Mouse (Mus musculus) liver, embryonic 16.5 days (tissue): Measurements from ENCODE around the gene Cntrl. TPM values are rescaled to one million over a fixed set of nuclear protein-coding genes. Genes with fewer than 3 reads are reported as not detected.

Source experiments
- ATAC-seq: fragments of 200-750 bp; cut with Nextera tagmentation; 2 replicates; pipeline ENCODE4 v1.8.0; 2017; ENCODE audit warnings: low read depth, mild to moderate bottlenecking, moderate number of reproducible peaks, moderate library complexity
- H3K27ac ChIP-seq: fragments of 300-500 bp; sonication (generic); 2 replicates; pipeline ENCODE4 v1.5.1; 2014; ENCODE audit warnings: mild to moderate bottlenecking, low read length
- H3K27me3 ChIP-seq: fragments of 300-500 bp; sonication (generic); 2 replicates; pipeline ENCODE4 v1.6.1; 2014; ENCODE audit warnings: low read depth, low read length, mixed read lengths; ENCODE audit not compliant: control insufficient read depth, insufficient read depth
- H3K36me3 ChIP-seq: fragments of 300-500 bp; sonication (generic); 2 replicates; pipeline ENCODE4 v1.6.1; 2014; ENCODE audit warnings: mild to moderate bottlenecking; ENCODE audit not compliant: control insufficient read depth, insufficient read depth
- H3K4me1 ChIP-seq: fragments of 300-500 bp; sonication (generic); 2 replicates; pipeline ENCODE4 v1.6.1; 2014; ENCODE audit warnings: low read depth, low read length, mixed read lengths; ENCODE audit not compliant: control insufficient read depth
- H3K4me2 ChIP-seq: fragments of 300-500 bp; sonication (generic); 2 replicates; pipeline ENCODE4 v1.6.1; 2014; ENCODE audit warnings: low read depth, low read length, mixed read lengths
- H3K4me3 ChIP-seq: fragments of 300-500 bp; sonication (generic); 2 replicates; pipeline ENCODE4 v1.5.1; 2014; ENCODE audit warnings: low read depth, mild to moderate bottlenecking, low read length
- H3K9ac ChIP-seq: fragments of 300-500 bp; sonication (generic); 2 replicates; pipeline ENCODE4 v1.6.1; 2014; ENCODE audit warnings: low read depth, low read length
- H3K9me3 ChIP-seq: fragments of 300-500 bp; sonication (generic); replicated peaks from 2 replicates; pipeline ENCODE4 v1.6.1; 2016; ENCODE audit warnings: low read length; ENCODE audit not compliant: control insufficient read depth
- WGBS: fragments of 180-500 bp; shearing (Covaris S2); extraction: QIAGEN DNeasy Blood & Tissue Kit; methylation state at CpG from one replicate; pipeline ENCODE4 v1.1.7; 2014; ENCODE audit not compliant: insufficient replicate concordance; 5-methylcytosine and 5-hydroxymethylcytosine counted together
- polyA plus RNA-seq: library from polyadenylated mRNA; unstranded; fragments of >200 nt; fragmentation: Nextera tagmentation; extraction: Ambion mirVana; gene quantifications from 2 replicates; pipeline ENCODE4 v1.2.1, GENCODE M21; 2015

Cntrl gene
- polyA plus RNA-seq, 1 experiment from 2014 or later = 7.9 TPM

DNA sequence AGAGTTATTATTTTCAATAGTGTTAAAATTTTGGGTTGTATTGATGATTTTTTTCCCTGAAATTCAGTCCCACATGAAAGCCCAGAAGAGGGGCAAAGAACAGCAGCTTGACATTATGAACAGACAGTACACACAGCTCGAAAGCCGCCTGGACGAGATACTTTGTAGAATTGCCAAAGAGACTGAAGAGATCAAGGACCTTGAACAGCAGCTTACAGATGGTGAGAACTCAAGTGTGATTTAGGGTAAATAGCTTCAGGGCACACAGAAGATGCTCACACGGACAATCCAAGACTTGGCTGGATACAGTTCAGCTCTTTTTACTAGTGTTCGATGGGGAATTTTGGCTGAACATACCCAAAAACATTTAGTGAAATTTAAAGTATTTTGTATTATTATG lies 24.6 kb downstream of the Cntrl start:
- no peaks in the 10 kb centered on the region for H3K9me3 ChIP-seq
- peaks cover 7% of the 10 kb centered on the region for H3K36me3 ChIP-seq
- no peak overlapping the region for H3K27ac ChIP-seq
- H3K4me2 ChIP-seq = no peak overlapping the region
- ATAC-seq = no peak
- H3K27me3 ChIP-seq = no peaks in the 10 kb centered on the region
- H3K4me1 ChIP-seq = peaks cover 6% of the 10 kb centered on the region
- 80% methylated on average over 5 of the region's 5 CpGs for WGBS
- no peak overlapping the region for H3K9ac ChIP-seq
- H3K4me3 ChIP-seq = no peak overlapping the region

DNA sequence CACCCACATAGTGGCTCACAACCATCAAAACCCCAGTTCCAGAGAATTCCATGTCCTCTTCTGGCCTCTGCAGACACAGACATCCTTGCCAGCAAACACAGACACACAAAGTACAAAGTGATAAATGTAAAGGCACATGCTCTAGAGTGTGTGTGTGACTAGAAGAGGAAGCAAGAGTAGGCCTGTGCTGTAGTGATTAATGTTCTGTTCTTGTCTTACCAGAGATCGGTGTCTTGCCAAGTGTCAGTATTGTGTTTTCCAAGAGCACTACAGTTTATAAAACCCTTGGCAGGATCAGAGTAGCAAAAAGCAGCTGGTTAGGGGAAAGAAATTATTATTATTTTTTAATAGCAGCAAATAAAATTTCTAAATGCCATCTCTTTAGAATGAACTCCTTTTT lies 29.3 kb downstream of the Cntrl start:
- H3K36me3 ChIP-seq = peaks cover 10% of the 10 kb centered on the region
- no peak for ATAC-seq
- no peaks in the 10 kb centered on the region for H3K4me1 ChIP-seq
- H3K4me3 ChIP-seq = no peak overlapping the region
- H3K27me3 ChIP-seq = no peaks in the 10 kb centered on the region
- no peaks in the 10 kb centered on the region for H3K9me3 ChIP-seq
- H3K9ac ChIP-seq = no peak overlapping the region
- 73% methylated on average over 1 of the region's 1 CpGs for WGBS
- H3K27ac ChIP-seq = no peak overlapping the region
- H3K4me2 ChIP-seq = no peak overlapping the region

DNA sequence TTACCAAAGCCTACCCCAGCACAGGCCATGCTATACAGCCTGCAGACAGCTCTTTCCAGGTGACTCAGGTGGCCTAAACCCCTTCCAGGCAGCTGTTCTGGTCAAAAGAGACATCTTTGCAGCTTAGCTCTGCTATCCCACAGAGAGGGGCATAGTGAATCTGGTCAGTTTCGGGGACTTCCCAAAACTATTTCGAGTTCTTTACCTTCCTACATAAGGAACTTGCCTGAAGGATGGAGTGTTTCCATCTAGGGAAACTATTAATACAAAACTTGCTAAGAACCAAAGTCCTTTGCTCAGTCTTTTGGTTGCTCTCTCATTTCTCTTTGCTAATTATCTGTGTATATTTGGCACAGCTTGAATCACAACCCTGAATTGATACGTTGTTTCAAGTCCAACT lies 32.4 kb downstream of the Cntrl start:
- H3K4me2 ChIP-seq = no peak overlapping the region
- no peaks in the 10 kb centered on the region for H3K4me1 ChIP-seq
- H3K36me3 ChIP-seq = peaks cover 21% of the 10 kb centered on the region
- H3K27me3 ChIP-seq = no peaks in the 10 kb centered on the region
- no peak overlapping the region for H3K27ac ChIP-seq
- WGBS = 82% methylated on average over 3 of the region's 3 CpGs
- H3K4me3 ChIP-seq = no peak overlapping the region
- no peaks in the 10 kb centered on the region for H3K9me3 ChIP-seq
- ATAC-seq = no peak
- H3K9ac ChIP-seq = no peak overlapping the region

DNA sequence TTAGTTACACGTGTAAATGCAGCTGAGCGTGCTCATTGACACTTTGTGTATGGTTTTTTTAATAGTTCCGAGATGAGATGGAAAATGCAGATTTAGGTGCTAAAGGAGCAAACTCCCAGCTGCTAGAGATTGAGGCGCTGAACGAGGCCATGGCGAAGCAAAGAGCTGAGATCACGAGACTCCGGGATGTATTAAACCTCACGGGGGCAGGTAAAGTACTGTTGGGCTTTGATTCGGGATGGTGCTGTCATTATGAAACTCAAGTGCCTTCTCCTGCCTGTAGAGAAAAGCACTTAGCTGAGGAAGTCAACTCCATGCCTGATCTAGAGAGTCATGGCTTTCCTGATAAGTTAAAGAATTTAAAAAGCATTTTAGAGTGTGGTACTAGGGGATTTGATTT lies 39.5 kb downstream of the Cntrl start:
- Histone ChIP-seq H3K4me1 (no peaks in the 10 kb centered on the region), H3K36me3 (peaks cover 34% of the 10 kb centered on the region), H3K9me3 (no peaks in the 10 kb centered on the region), H3K4me2 (no peak overlapping the region), H3K27me3 (no peaks in the 10 kb centered on the region), H3K4me3 (no peak overlapping the region), H3K27ac (no peak overlapping the region), H3K9ac (no peak overlapping the region)
- WGBS = 83% methylated on average over 10 of the region's 10 CpGs
- no peak for ATAC-seq

DNA sequence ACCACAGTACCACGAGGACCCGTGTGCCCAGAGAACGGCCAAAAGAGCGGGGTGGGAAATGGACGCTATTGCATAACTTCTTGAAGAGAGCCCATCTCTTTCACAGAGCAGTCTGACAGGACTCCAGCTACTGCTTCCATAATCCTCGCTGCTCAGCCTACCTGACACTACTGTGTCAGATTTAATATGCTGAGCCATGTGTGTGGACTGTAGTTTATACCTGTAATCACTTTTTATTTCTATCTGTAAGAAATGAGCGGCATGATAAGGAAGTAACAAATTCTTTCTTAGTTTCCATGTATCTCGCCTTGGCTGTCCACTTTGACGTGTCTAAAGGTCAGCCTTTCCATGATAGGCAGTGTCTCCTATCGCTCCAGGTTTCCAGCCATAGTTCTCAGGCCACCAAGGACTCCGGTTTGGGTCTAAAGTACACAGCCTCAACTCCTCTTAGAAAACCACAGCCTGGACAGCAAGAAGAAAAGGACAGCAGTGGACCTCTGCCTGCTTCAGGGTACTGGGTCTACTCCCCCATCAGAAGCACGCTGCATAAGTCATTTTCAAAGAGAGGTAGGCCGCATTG lies 42.1 kb downstream of the Cntrl start:
- no peaks in the 10 kb centered on the region for H3K4me1 ChIP-seq
- no peak overlapping the region for H3K27ac ChIP-seq
- H3K36me3 ChIP-seq = peaks cover 34% of the 10 kb centered on the region; the same call in 1 of the 2 replicates
- 82% methylated on average over 13 of the region's 13 CpGs for WGBS
- H3K4me3 ChIP-seq = no peak overlapping the region
- no peaks in the 10 kb centered on the region for H3K9me3 ChIP-seq
- no peak overlapping the region for H3K4me2 ChIP-seq
- no peak for ATAC-seq
- H3K27me3 ChIP-seq = no peaks in the 10 kb centered on the region
- no peak overlapping the region for H3K9ac ChIP-seq

DNA sequence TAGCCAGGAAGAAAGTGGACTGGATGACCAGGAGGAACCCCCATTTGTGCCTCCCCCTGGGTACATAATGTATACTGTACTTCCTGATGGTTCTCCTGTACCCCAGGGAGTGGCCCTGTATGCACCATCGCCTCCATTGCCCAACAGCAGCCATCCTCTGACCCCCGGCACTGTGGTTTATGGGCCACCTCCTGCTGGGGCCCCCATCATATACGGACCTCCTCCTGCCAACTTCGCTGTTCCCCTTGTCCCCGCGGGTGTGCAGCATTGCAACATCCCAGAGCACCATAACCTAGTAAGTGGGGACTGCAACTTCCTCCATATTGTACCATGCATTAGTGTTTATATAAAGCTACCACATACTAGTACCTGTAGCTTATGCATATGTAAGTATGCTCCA lies 43.9 kb downstream of the Cntrl start:
- Histone ChIP-seq H3K27ac (no peak overlapping the region), H3K27me3 (no peaks in the 10 kb centered on the region), H3K9me3 (no peaks in the 10 kb centered on the region), H3K9ac (no peak overlapping the region), H3K4me2 (no peak overlapping the region), H3K36me3 (peaks cover 31% of the 10 kb centered on the region; the same call in 1 of the 2 replicates), H3K4me1 (no peaks in the 10 kb centered on the region), H3K4me3 (no peak overlapping the region)
- 0 out of 2 replicates have a peak, but pooled peaks have one; percentile 24 for ATAC-seq
- WGBS = 66% methylated on average over 6 of the region's 6 CpGs

DNA sequence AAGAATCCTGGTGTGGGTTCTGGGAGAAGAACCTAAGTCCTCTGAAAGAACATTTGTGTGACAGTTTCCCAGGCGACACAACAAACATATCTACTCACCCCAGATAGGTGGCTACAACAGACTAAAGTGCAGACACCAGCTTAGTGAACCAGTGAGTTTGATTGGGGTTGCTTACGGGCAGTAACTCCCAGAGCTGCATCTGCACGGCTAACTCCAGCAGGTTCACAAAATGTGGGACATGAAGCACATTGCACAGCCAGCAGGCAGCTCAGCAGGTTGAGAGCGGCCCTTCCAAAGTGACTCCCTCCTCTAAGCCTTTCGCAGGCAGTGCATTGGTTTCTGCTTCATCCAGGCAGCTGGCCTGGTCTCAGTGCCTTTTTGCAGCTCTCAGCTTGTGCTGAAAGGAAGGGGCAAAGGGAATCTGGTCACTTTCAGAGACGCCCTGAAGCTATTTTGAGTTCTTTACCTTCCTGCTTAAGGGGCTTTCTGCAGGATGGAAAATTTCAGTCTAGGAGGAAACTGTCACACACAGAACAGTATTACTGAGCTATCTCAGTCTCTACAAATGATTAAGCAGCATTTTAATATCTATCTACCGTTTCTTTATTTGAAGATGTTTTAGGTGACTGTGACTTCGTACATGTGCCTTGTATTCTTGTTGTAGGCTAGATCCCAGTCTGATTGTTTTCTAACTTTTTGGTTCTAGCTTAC lies 44.7 kb downstream of the Cntrl start:
- no peak for ATAC-seq
- peaks cover 27% of the 10 kb centered on the region; the same call in 1 of the 2 replicates for H3K36me3 ChIP-seq
- H3K4me2 ChIP-seq = no peak overlapping the region
- WGBS = 77% methylated on average over 8 of the region's 8 CpGs
- H3K4me3 ChIP-seq = no peak overlapping the region
- no peaks in the 10 kb centered on the region for H3K4me1 ChIP-seq
- H3K27ac ChIP-seq = no peak overlapping the region
- H3K27me3 ChIP-seq = no peaks in the 10 kb centered on the region
- H3K9me3 ChIP-seq = no peaks in the 10 kb centered on the region
- no peak overlapping the region for H3K9ac ChIP-seq

DNA sequence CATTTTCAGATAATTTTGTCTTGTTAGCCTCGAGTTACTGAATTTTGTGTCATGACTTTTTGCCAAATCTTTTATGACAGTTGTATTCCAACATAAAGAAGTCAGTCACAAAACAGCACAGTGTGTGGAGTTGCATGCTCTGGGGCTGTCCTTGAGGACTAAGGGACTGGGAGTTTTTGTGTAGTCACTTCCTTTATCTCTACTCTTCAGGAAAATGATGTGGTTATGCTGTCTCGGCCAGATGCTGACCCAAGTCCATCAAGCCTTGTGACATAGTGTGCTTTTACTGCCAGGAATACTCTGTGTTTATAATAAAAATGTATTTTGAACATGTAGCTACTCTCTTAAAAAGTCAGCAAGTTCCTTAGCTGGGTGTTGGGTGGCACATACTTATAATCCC lies 47.7 kb downstream of the Cntrl start:
- Histone ChIP-seq H3K4me1 (no peaks in the 10 kb centered on the region), H3K9ac (no peak overlapping the region), H3K36me3 (peaks cover 20% of the 10 kb centered on the region; the same call in 1 of the 2 replicates), H3K27ac (no peak overlapping the region), H3K4me3 (no peak overlapping the region), H3K4me2 (no peak overlapping the region), H3K27me3 (no peaks in the 10 kb centered on the region), H3K9me3 (no peaks in the 10 kb centered on the region)
- WGBS = 47% methylated on average over 2 of the region's 2 CpGs
- ATAC-seq = no peak

DNA sequence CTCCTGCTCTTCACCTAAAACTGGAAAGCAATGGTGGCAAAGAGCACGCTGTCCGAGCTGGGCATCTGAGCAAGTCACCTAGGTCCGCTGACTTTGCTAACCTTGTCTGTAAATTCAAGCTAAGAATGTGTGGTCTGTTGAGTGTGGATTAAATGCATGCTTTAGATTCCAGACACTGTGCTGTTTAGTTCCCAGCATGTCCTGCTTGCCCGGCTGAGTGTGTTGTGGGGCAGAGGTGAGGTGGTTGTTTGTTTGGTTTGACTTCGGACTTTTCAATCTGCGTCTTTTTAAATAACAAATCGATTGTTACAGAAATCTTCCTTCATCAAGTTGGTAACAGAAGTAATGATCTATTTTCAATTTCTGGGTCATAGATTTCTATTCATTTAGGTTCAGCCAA lies 48.5 kb downstream of the Cntrl start:
- Histone ChIP-seq H3K4me2 (no peak overlapping the region), H3K4me1 (no peaks in the 10 kb centered on the region), H3K9ac (no peak overlapping the region), H3K9me3 (no peaks in the 10 kb centered on the region), H3K27me3 (no peaks in the 10 kb centered on the region), H3K36me3 (peaks cover 17% of the 10 kb centered on the region; the same call in 1 of the 2 replicates), H3K4me3 (no peak overlapping the region), H3K27ac (no peak overlapping the region)
- 81% methylated on average over 7 of the region's 7 CpGs for WGBS
- ATAC-seq = no peak
